Mouse (Mus musculus) olfactory bulb, adult 2 months (tissue): Measurements from ENCODE around the gene Prkaa1.

Experiments
- CTCF ChIP-seq: fragments of 200-500 bp; IDR thresholded peaks from 2 replicates; pipeline ENCODE4 v1.5.1; 2012; ENCODE audit warnings: low read depth, mild to moderate bottlenecking, low read length, moderate library complexity; ENCODE audit not compliant: insufficient read depth
- POLR2A ChIP-seq: fragments of 200-500 bp; IDR thresholded peaks from 2 replicates; pipeline ENCODE4 v1.6.1; 2012; ENCODE audit warnings: mild to moderate bottlenecking, low read depth, low read length, moderate library complexity; ENCODE audit not compliant: insufficient read depth

- TF ChIP-seq CTCF: no peak
- TF ChIP-seq POLR2A: no peak
Observed at GRCm38 (mm10) chr15:5189504-5190093, 45.9 kb downstream of the Prkaa1 start.
